Mouse (Mus musculus) hematopoietic stem cell, adult 5-6 weeks (primary cell): ENCODE measurements around the gene Selenoi. TPM values are rescaled to one million over a fixed set of nuclear protein-coding genes. Genes with fewer than 3 reads are reported as not detected.

Experiments
- ATAC-seq, 2 experiments: fragments of 125-278 bp in 1 of 2; replicated peaks in 1 of 2; 2 replicates each; pipeline ENCODE4 v1.8.0; 2016 to 2017; ENCODE audit warnings: inconsistent platforms in 2 of 2, mild to moderate bottlenecking in 2 of 2, moderate number of reproducible peaks in 2 of 2, low read depth in 1 of 2, moderate TSS enrichment in 1 of 2; ENCODE audit not compliant: low FRiP score in 2 of 2, poor library complexity in 2 of 2, severe bottlenecking in 2 of 2, insufficient read depth in 1 of 2, low TSS enrichment in 1 of 2
- total RNA-seq: library from RNA; stranded (forward); fragments of 172-1452, 232-1000 nt; gene quantifications from 2 replicates; pipeline ENCODE4 v1.2.3, GENCODE M21; 2017

Selenoi gene
- total RNA-seq, 1 experiment from 2014 or later = 30.1 TPM

- no peak for ATAC-seq
Measured at GRCm38 (mm10) chr5:30280864-30281263, 48.5 kb downstream of the Selenoi start.

- no peak for ATAC-seq
Measured at GRCm38 (mm10) chr5:30281291-30281732, 48.9 kb downstream of the Selenoi start, which contains the start of gene Drc1. TSS of gene Drc1 (plus strand) at chr5:30281388.

DNA sequence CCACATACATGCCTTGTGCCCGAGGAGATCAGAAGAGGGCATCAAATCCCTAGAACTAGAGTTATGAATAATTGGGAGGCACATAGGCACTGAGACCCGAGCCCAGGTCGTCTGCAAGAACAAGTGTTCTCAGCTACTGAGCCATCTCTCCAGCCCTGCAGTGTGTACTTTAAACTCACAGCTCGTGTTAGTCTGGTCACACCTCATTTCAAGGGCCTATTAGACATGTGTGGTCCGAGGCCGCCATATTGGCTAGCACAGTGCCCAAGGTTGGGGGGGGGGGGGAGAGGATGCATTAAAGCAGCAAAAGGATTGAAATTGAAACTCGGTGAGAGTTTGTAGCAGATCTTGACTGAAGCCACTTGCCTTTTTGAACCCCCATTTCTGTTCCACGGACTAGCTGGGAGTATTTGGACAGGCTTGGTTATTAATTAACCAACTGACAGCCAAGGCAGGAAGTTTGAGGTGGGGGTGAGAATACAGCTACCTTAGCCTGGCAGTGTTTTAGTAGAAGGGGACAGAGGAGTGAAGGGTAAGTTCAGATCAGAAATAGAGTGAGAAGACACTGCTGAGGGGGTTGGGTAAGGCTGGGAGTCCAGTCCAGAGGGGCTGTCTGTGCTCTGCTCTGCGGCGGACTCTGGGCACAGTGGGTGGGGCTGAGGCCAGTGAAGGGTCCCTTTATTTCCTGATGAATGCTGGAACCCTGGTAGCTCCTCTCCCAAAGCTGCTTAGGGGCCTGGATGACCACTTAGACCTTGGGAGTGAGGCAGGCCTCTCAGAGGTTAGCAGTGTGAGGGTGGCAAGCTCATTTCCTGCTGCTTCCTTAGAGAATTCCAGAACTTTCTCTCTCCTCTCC lies 53.8 kb downstream of the Selenoi start:
- no peak for ATAC-seq

DNA sequence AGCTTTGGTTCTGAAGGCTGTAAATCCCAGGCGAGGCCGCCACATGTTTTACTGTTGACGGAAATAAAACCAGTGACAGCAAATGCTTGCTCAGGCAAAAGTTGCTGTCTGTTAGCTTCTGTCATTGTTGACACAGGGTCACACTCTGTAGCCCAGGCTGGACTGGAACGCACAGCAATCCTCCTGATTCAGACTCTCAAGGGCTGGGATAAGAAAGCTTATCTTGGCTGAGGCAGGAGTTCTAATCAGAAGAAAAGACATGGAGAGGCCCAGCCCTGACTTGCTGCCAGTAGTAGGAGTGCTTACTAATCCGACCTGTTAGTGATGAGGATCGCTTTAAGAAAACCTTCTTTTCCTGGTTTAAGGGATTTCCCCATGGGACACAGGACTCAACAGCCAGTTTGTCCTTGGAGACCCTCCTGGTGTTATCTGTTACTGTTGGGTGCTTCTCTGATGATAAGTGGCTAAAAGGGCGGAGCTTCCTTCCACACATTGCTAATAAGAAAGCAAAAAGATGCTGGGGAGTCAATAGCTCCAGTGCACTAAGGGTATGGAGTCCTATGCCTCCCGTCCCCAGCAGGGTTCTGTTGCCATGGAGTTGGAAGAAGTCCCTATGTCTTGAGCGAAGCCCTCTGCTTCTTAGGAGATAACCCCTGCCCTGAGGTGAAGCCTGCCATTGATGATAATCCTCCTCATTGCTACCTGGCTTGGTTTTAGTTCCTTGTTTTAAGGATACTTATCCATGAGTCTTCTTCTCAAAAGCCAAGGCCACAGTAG lies 54.9 kb downstream of the Selenoi start:
- no peak for ATAC-seq

Other genes with a start within 250 kb of the Selenoi start
- gene Il6, start 219.5 kb upstream of the Selenoi start, total RNA-seq = 0.38 and 2.1 TPM in 2 replicates
- 139 and 165 TPM in 2 replicates for gene Tyms, start 159.0 kb upstream of the Selenoi start, total RNA-seq
- gene Garem2, start 127.4 kb upstream of the Selenoi start, total RNA-seq = not detected in 2 replicates
- not detected in 2 replicates for gene 3110082J24Rik, start 126.5 kb upstream of the Selenoi start, total RNA-seq
- 123 and 139 TPM in 2 replicates for gene Hadha, start 77.4 kb upstream of the Selenoi start, total RNA-seq
- gene Hadhb, start 77.3 kb upstream of the Selenoi start, total RNA-seq = 53.2 and 65.6 TPM in 2 replicates
- gene Adgrf3, start 26.9 kb upstream of the Selenoi start, total RNA-seq = not detected in 2 replicates
- gene Drc1, start 48.8 kb downstream of the Selenoi start, total RNA-seq = not detected in 2 replicates
- gene Otof, start 229.4 kb downstream of the Selenoi start, total RNA-seq = 0.06 TPM in 1 of 2 replicates, not detected in the other
- gene 1700001C02Rik, start 233.5 kb downstream of the Selenoi start, total RNA-seq = not detected in 2 replicates